Mouse (Mus musculus): ENCODE data around the gene Plbd1. TPM values are rescaled to one million over a fixed set of nuclear protein-coding genes. Genes with fewer than 3 reads are reported as not detected.

Gene Plbd1
- total RNA-seq, 2 experiments from 2014 or later = 0.34 TPM; not detected in 1

GRCm38 (mm10) chr6:136602601-136603000 lies 59.1 kb downstream of the Plbd1 start:
- no peak for DNase-seq (ENCODE audit: extremely low spot score in 1 of 2, low spot score in 2 of 2)
- intact Hi-C loops (cut with DNase I) = no loop called here

DNA sequence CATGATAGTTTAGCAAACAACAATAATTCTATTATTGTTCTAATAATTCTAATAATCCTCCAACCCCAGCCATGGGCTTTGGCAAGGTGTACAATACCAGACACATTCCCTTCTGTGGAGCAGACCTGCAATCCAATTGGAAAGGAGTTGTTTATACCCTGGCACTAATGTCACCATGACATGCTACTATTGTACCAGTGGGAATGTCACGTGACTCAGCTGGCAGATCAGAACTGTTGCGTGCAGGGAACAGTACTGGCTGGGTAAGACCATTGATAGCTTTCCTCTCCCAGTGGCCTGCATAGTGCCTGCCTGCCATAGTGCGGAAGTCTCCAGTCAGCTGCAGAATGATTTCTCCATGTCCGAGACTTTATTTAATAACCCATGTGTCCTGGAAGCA lies 67.2 kb downstream of the Plbd1 start:
- intact Hi-C loops (cut with DNase I) = no loop called here
- no peak for DNase-seq (ENCODE audit: extremely low spot score in 1 of 2, low spot score in 2 of 2)

GRCm38 (mm10) chr6:136590739-136591138 lies 71.0 kb downstream of the Plbd1 start:
- intact Hi-C loops (cut with DNase I) = no loop called here
- no peak for DNase-seq (ENCODE audit: extremely low spot score in 1 of 2, low spot score in 2 of 2)

DNA sequence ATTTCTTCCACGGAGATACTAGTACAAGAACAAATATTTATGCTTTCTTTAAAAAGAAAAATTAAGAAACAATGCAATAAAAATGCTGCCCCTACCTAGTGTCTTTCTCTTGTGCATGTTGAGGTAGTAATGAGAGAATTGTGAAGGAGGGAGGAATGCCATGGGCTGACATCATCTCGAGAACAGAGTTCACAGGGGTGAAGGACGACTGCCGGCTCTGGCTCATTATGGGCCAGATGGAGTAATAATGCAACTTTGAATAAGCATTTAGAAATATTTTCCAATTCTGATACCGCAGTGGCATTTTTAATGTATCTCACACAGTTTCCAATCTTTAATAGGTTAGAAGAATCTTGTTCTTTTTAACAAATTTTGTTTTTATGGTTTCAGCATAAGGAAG lies 95.7 kb downstream of the Plbd1 start:
- intact Hi-C loops (cut with DNase I) = no loop called here
- no peak for DNase-seq (ENCODE audit: extremely low spot score in 1 of 2, low spot score in 2 of 2)

Other genes starting within 250 kb of the Plbd1 start
- not detected for gene E330021D16Rik, start 246.4 kb downstream of the Plbd1 start, total RNA-seq (2021)
- gene Atf7ip, start 155.8 kb downstream of the Plbd1 start, total RNA-seq (2021) = 100 to 1,000 TPM; 119 to 135 TPM
- under 1 TPM; 0.39 to 0.41 TPM for gene Gucy2c, start 119.8 kb upstream of the Plbd1 start, total RNA-seq (2021)
- gene Hist4h4, start 142.5 kb upstream of the Plbd1 start, total RNA-seq (2021) = 10 to 100 TPM in 1 of 2 experiments, 1 to 10 TPM in 1; 9.6 to 11.8 TPM
- 10 to 100 TPM; 45.5 to 48.8 TPM for gene H2afj, start 146.3 kb upstream of the Plbd1 start, total RNA-seq (2021)
- 1 to 10 TPM; 4.9 to 5.0 TPM for gene BC049715, start 165.7 kb upstream of the Plbd1 start, total RNA-seq (2021)
- gene Wbp11, start 166.3 kb upstream of the Plbd1 start, total RNA-seq (2021) = 100 to 1,000 TPM; 123 to 124 TPM
- 1 to 10 TPM; 2.0 to 4.0 TPM for gene Smco3, start 173.5 kb upstream of the Plbd1 start, total RNA-seq (2021)
- under 1 TPM in 1 of 2 experiments, not detected in 1; 0.14 TPM for gene Art4, start 195.8 kb upstream of the Plbd1 start, total RNA-seq (2021)
- 10 to 100 TPM; 23.7 to 31.2 TPM for gene Mgp, start 213.9 kb upstream of the Plbd1 start, total RNA-seq (2021)

Data from left cerebral cortex, postnatal 10 days (tissue).